Mouse (Mus musculus): ENCODE measurements at regions not wholly inside any gene's neighbourhood (a gene's known extent, or its start where the extent isn't known, plus 50 kb on each side); places are given as distances from the start of the nearest gene placed in this dataset.

DNA sequence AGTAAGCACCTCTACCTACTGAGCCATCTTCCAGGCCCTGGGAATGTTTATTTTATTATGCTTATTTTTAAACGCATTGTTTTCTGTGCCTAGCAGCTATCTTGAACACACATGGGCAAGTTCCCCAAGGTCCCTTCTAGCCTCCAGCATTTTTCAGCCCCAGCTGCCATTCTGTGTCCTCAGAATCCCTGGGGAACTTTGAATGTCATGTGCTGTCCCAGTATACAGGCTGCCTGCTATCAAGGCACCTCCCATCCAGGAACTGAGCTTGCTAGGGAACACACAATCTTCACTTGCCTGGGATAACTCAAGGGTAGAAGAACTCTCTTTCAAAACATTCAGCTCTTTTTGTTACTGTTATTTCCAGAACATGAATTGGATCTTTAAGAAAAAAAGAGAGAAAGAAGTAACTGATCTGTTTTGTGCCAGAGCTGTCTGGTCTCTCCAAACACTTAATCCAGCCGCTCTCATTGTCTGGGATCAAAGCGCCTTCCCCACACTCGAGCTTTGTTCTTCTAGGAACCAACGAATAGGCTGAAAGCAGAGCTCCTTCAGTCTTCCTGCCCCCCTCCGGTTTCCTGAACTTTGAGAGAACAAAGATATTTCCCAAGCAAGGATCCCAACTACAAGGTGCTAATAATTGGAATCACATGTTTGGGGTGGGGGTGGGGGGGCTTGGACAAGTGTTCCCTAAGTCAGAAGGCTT, 657.1 kb upstream of the Cdh11 start:
- DNase-seq = no peak

DNA sequence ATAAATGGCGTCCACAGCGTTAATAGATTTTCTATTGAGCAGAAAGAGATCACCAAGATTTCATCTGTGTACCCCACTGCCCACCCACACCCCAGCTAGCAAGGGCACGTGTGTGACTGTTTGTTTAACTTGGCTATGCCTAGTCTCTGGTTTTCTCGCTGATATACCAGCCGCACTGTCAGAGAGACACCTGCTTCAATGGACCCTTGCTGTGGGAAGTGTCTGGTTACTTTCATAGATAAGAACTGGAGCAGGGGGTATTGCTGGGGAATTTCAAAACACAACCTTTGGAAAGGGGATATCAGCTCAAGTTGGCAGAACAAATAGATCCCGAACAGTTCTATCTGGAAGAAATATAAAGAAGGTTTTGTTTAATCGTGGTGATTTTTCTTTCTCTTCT, 656.8 kb upstream of the Cdh5 start:
- no peak for DNase-seq

DNA sequence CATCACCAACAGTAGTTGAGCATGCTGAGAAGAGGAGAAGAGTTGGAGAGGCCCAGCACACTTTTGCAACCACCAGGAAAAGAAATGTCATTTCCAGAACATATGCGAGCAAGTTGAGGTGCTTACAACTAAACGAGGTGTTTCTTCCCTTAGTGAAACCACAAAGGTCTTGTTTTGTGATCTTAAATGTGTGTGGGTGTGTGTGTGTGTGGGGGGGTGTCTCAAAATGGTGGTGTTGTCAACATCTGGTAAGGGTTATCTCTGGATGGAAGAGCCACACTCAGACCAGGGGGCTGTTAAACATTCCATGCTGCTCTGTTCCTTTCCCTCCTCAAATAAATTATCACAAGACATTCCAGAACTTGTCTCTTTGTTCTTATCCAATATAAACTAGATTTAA, 656.0 kb upstream of the Cdh5 start:
- DNase-seq = no peak

DNA sequence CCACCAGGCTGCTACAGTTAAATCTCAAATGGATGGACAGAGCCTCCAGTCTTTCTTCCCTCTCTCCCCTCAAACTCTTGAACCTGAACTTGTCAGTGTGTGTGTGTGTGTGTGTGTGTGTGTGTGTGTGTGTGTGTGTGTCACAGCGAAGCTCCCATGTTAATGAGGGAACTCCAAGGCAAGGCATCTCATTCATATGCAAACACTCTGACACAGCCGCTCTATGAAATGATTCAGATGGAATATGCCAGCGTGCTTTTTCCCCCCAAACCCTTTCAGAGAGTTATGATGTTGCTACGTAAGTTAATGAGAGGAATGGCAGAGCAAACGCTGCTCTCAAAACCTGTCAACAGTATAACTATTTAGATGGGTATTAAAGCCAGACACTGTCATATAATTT, 653.5 kb upstream of the Cdh5 start:
- no peak for DNase-seq

DNA sequence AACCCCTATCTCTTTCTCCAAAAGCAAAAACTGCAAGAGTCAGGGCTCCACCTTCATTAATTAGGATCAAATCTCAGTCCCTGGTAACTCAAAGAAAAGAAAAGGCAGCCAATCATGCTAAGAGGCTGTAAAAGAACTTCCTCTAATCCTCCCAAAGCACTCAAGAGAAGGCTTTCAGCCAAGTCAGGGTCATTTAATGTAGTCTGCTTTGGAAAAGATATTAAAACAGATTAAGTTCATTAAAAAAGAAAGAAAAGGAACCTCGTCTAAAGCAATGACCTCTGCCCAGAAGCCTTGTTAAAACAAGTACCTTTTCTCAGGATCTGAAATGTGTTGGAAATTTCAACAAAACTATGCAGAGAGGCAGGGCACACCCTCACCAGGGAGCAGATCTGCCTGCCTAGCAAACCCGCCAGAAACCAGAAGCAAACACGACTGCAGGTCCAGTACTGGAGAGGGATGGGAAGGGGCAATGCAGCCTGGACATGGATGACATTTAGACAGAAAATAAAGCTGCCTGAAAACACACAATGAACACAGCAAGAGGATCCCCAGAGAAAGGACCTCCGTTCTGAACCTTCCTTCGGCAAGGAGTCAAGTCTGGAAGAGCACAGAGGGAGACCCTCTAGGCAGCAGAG, 649.9 kb upstream of the Cdh5 start:
- DNase-seq = no peak

DNA sequence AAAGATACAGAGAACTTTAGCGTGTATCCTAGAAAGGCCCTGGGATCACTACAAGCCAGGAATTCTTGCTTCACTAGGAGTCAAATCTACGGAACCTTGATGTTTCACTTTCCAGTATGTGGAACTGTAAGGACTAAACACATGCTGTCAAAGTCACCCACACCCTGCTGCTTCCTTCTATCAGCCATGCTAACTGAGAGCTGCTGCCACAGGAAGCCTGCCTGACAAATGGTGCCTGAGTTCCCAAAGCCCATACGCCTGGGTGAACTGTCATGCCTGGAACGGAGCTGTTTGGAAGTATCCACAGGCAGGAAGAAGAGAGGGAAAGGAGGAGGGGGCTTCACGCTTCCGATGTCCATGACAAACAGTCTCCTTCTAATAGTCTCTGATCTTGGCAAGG, 644.2 kb upstream of the Cdh5 start:
- no peak for DNase-seq

DNA sequence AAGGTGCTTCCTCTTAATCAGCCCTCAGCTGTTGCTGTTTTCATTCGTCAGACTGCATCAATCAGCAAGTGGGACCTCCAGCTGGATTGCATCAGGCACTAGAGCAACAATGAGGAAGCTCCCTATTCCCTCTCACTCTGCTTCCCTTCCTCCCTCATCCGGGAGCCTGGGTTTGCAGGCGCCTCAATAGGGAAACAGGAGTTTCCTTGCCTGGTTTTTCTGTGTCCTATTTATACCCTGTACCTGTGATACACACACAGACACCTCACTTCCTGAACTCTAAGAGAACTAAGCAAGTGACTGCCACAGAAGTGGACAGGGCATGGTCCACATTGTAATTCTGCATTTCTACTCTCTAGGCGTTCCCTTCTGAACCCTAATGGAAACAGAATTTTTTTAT, 637.9 kb upstream of the Cdh5 start:
- DNase-seq = no peak

DNA sequence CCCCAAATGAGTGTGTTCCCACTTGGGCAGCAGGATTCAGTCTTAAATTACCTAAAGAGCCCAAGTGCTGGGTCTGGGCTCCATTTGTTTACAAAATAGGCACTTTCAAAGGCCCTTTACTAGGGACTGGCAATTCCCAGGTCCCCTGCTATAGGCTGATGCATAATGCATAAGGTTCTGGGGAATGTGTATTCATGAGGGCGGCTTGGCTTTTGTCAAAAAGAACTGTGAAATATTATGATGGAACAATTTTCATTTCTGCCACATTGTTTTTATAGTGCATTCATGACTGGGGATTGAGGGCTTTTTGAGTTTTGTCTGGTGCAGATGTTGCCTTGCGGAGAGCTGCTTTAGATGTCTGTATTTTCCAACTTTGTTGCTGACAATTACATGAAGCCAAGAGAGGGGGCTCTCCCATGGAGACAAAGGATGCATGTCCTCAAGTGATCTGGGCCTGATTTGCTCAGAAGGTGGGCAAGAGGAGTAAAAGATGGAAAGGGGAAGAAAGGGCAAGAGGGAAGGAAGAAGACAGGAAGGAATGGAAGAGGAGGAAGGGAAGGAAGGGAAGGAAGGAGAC, 636.6 kb upstream of the Cdh5 start:
- DNase-seq = no peak

DNA sequence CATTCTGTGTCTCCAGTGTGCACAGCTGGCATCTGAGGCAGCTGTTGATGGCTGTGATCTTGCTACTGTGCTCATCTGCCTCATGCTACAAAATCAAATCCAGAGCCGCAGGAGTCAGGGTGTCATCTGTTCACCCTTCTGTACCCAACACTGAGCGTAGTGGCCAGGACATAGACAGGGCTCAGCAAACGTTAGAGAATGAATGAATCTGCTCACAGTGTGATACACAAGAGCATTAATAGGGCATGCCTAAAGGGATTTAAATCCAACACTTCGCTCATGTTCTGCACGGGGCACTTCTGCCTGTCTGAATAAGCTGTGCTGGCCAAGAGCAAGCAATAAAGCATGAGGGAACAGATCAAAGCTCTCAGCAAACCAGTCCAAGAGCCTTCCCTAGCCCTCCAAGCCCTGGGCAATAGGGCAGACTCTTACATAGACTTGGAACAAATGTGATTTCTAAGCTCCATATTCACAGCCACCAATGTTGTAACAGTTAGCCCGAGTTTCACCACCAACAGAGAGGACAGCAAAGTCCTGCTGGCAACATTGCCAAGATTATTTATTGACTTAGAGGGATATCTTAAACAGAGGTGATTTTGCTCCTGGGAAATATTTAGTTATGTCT, 633.8 kb upstream of the Cdh5 start:
- DNase-seq = no peak

DNA sequence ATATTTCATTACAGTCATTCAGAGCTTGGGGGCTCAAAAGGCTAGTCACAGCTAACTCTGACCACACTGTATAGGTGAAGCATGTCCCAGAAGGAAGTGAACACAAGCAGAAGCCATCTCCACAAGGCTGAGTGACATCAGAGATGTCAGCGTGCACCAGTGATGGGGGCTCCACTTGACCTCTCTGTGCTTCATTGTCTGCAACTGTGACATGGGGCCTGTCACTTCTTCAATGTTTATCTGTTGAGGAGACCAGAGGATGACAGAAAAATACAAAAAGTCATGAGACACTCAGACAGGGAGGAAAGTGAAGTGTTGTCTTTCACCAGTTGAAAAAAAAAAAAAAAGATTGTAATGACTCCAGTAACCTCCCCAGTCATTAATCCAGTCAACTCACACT, 632.4 kb upstream of the Cdh5 start:
- no peak for DNase-seq

DNA sequence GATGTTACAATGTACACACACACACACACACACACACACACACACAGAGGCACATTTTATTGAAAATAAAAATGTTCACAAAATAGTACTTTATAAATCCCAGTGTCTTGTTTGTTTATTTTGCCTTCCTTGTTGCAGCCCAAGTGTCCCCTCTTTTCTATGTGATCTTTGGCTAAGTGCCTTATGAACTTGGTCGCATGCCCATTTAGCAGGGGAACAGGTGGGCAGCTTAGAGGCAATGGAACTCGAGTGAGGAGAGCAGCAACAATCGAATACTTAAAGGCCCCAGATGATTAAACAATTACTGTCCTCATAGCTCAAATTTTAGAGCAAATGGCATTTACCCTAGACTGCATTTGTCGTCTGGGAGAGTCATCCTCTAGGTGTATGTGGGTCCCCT, 631.1 kb upstream of the Cdh5 start:
- no peak for DNase-seq

DNA sequence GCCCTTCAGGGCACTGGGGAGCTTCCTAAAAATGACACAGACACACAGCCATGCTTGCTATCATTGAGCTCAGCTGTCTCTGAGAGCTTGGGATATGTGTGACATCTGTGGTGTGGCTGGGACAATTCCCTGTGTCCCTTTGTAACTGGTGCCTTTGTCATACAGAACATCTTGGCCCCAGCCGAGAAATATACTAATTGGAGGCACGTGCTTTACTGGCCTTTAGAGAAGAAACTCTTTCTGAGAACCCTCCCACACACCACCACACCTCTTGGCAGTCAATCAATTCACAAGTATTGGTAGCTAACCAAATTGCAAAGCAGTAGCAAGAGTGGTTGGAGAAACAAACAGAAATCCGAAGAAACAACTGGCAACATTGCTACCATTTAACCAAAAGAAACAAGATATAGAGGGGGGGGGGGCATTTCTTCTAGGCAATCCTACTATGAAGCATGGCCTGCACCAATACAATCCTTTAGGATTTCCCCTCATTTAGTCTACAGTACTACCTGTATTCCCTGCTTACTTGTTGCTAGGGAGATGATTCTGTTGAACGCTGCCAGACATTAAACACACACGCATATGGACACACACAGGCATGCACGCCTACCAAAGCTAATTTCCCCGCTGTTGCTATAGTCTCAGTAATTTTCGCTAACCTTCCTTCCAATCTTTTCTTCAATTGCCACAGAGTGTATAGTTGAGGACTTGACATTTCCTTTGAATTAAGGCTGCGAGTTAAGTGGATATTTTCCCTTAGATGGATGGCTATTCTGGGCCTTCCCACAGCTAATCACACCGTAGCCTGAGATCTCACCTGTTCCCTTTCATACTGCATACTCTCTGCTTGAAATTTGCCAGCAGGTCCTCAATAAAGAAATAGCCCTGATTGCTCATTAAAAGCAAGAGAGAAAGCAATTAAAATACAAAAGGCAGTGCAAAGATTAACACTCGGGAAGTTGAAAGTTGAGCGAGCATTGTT, 625.3 kb upstream of the Cdh5 start:
- no peak for DNase-seq

DNA sequence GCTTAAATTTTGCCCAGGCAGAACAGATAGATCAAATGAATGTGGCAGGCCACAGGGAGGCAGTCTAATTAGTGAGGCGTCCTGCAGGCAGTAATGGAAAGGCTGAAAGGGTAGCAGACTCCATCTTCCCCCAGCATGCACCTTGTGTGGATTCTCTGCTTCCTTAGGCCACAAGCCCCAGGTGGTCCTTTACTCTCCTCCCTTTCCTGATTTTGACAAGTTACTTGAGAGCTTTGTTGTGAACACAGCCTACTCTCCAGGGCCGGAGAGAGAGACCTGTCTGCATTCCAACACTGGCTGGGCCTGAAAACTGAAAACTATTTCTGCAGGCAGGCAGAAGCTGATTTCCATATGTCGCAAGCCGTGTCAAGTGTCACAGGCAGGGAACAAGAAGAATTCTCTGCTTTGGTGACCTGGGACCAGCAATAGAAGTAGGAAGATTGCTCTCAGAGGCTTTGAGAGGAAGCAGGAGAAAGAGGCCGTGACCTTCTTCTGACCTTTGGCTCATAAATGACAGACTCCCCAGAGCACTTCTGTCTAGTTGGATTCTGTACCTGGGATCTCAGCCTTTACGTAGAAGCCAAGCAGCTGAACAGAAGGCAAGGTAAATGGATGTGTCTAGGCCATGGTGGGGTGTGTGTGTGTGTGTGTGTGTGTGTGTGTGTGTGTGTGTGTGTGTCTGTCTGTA, 619.2 kb upstream of the Cdh5 start:
- no peak for DNase-seq

DNA sequence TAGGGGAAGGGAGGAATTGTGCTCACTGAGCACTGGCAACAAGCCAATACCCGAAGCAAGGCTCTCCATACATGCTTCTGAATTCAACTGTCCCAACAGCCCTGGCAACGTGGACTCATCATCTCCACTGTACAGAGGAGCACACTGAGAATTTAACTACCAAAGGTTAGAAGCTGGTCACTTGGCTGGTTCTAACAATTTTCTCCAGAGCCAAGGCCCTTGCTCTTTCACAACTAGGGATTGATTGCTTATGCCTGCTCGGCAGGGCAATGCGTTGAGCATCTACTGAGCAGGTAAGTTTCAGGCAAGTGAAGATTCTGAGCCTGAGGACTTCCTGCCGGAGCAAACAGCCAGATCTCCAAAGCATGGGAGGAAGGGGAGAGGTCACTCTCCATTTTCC, 616.0 kb upstream of the Cdh5 start:
- DNase-seq = no peak

DNA sequence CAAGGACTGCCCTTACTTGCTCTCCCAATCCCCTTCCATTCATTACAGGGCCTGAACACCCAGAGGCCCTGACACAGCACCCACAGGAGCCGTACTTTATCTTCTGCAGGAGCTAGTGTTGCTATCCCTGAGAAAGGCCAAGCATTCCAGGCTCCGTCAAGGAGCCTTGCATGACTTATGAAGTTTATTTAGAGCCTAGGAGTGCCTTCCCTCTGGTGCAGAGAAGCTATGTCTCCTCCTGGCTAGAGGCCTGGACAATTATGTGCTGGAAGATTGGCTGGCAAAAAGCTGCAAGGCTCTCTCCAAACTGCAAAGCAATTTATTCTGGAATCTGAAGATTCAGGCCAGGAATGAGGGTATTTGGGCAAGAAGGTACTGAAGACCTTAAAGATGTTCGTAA, 612.0 kb upstream of the Cdh5 start:
- peak; percentile 26 for DNase-seq

DNA sequence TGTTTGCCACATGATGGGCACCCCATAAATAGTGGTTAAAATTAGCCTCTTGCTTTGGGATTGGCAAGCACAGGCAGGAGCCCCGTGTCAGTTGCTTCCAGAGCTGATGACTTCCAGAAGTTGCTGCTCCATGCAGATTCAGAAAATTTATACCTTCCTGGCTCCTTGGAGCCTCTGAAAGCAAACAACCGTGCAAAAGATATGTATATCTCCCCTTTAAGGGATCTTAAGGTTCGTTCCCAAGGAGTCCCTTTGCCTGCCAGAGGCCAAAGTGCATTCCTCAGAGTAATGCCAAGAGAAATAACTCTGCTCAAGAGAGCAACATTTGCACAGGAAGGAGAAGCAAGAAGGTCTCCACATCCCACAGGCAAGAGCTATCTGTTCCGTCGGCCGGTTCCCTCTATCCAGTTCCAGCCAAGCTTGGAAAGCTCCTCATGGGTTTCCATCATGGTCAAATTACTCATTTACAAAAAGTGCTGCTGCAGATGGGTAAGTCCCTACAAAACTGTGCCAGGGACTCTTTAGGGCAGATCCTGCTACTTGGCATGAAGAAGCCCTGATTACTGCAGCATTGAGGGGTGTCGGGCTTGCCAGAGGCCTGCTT, 608.4 kb upstream of the Cdh5 start:
- no peak for DNase-seq

DNA sequence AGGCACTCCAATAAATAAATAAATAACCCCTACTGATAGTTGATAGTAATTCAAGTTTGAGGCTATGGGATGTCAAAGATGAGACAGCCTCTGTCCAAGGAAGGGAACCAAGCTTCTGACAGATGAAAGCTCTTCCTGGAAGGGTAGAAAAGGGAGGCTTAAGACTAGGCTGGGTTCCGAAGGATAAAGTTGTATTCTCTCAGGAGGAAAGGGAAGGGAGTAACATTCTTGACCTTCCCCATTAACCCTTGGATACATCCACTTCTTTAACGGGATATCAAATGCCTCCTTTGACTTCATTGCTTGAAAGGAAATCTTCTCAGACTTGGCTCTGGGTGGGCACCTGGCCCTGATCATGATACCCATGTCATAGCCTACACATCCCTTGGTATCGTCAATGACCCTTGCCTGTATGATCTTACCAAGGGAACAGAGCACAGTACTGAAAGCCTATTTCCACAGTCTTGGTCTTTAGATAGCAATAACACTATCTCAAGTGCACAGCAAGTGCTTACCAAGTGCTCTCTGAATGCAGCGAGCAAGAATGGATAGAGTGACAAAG, 607.4 kb upstream of the Cdh5 start:
- no peak for DNase-seq

DNA sequence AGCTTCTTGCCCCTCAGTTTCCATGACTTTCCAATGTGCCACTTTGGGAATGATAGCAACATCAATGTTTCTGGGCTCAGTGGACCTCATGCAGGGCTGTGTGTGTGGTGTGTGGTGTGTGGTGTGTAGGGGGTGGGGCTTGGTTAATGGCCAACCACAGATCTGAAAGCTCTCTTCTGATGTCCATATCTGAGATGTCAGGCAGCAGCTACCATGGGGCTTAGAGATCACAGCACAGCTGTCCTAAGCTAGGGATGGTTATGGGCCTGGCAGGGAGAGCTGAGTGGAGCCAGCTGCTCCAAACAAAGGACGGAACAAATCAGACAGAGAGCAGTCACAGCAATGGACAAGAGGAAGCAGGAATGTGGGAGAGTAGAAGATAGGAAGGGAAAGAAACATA, 606.8 kb upstream of the Cdh5 start:
- peak; percentile 12 for DNase-seq

DNA sequence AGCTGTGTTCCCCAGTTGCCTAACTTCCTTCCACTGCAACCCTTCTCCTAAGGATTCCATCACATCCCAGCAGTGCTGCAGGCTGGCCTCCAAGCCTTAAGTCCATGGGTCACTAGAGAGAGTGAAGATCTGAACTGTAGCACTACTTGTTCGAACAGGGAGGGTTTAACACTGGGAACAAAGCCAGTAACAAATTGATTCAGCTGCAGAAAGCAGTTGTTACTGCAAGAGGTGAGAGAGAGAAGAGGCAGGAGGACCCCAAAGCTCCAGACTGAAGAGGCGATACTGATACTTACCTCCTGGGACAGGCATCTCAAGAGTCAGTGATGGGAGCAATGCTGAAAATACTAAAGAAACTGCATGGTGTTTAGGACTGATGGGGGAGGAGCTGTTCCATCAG, 600.1 kb upstream of the Cdh5 start:
- DNase-seq = peak; percentile 48

DNA sequence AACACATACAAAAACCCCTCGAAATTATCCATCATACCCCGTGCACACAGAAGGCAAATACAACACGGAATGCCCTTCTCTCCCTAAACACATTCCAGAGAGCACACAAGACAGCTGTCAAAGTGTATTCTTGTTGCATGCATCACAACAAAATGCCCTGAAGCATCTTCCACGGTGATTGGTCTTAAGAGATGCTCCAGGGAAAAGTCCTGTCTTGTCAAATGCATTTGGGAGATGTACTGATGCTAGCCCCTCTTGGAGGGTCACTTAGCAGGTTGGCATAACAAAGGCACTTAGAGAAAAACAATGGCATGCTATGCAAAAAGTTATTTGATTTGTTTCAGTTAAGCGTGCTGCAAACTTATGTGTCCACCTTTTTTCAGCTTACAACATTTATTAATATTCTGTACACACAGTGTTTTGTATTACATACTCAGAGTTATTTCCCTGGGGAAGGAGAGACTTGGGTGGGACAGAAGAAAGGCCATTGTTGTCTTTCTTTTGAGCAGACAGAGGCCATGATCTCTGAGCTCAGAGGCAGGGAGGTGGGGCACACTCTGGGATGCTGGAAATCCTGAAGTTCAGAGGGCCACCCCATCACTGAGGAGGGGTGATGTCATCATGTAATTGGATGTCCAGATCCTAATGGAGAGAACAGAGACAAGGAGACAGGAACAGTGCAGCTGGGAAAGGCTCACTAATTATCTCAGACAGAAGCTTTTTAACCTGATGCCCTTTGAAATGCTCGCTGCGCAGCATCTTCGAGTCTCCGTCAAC, 598.2 kb upstream of the Cdh5 start:
- DNase-seq = no peak

DNA sequence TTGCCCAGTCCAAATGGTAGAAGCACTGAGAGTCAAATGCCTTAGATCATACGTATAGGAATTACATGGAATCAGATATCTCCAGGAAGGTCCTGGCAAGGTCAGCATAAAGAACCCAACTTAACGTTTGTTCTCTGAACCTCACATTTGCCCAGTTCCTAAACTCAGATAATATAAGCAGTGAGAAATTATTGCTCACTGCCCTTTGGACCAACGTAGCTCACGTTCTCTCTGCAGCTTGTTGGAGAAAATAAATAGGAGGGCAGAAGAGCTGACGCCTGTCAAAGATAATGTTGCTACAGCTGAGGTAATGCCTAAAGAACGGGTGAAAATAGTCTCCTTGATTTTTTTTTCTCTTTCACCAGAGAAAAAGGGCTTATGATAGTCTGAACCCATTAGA, 595.1 kb upstream of the Cdh5 start:
- no peak for DNase-seq
